Mouse (Mus musculus): Measurements from ENCODE around the gene Safb2. TPM values are rescaled to one million over a fixed set of nuclear protein-coding genes. Genes with fewer than 3 reads are reported as not detected.

Gene Safb2
- polyA plus RNA-seq, 1 experiment, result 99.5 TPM

GRCm38 (mm10) chr17:56592553-56592952 is 8.2 kb upstream of the Safb2 start:
- H3K4me1 ChIP-seq (ENCODE audit: control insufficient read depth, insufficient read depth, low read length), result peaks cover 5% of the 10 kb centered on the region; the same call in 1 of the 2 replicates
- H3K4me3 ChIP-seq (replicated peaks; ENCODE audit: extremely low read depth, low read depth, low read length), result no peak overlapping the region
- TF ChIP-seq CTCF (IDR thresholded peaks at IDR 0.05; ENCODE audit: insufficient read depth, low read length), result no peak
- no peak for TF ChIP-seq POLR2A (IDR thresholded peaks at IDR 0.05; ENCODE audit: borderline replicate concordance, extremely low read depth, low read depth, low read length)
- DNase-seq, result no peak

GRCm38 (mm10) chr17:56588921-56589320 is 4.5 kb upstream of the Safb2 start:
- H3K4me3 ChIP-seq (replicated peaks; ENCODE audit: extremely low read depth, low read depth, low read length), result no peak overlapping the region
- peaks cover 16% of the 10 kb centered on the region for H3K4me1 ChIP-seq (ENCODE audit: control insufficient read depth, insufficient read depth, low read length)
- 93% methylated on average over 4 of the region's 4 CpGs for WGBS
- no peak for DNase-seq
- no peak for TF ChIP-seq CTCF (IDR thresholded peaks at IDR 0.05; ENCODE audit: insufficient read depth, low read length)
- no peak for TF ChIP-seq POLR2A (IDR thresholded peaks at IDR 0.05; ENCODE audit: borderline replicate concordance, extremely low read depth, low read depth, low read length)

GRCm38 (mm10) chr17:56587773-56588172 is 3.4 kb upstream of the Safb2 start:
- TF ChIP-seq CTCF (IDR thresholded peaks at IDR 0.05; ENCODE audit: insufficient read depth, low read length), result no peak
- WGBS, result 57% methylated on average over 1 of the region's 1 CpGs
- no peak for DNase-seq
- H3K4me3 ChIP-seq (replicated peaks; ENCODE audit: extremely low read depth, low read depth, low read length), result no peak overlapping the region
- peaks cover 18% of the 10 kb centered on the region for H3K4me1 ChIP-seq (ENCODE audit: control insufficient read depth, insufficient read depth, low read length)

DNA sequence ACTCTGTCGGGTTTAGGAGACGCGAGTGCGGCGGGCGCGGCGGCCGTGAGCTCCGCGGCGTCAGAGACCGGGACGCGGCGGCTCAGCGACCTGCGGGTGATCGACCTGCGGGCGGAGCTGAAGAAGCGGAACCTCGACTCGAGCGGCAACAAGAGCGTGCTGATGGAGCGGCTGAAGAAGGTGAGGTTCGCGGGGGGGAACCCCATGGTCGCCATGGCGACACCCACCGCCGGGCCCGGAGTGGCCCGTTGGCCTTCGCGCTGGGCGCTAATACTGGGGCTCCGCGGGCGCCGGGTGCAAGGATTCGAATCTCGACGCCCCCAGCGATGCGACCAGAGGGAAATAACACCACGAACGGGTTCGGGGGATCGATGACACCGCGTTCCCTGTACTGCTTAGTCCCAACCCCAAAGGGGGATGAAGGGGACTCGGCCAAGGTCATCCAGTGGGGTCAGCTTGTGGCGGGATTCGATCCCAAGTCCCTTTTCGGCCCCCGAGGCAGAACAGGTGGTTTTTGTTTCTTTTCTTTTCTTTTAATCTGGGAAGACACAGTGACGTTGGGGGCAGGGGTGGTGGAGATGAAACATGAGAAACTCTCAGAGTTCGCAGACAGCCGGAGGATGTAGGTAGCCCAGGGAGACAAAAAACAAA is 911 bp upstream of the Safb2 start:
- Histone ChIP-seq H3K4me1 (ENCODE audit: control insufficient read depth, insufficient read depth, low read length) (peaks cover 25% of the 10 kb centered on the region), H3K4me3 (replicated peaks; ENCODE audit: extremely low read depth, low read depth, low read length) (peak overlapping the region; percentile 96)
- TF ChIP-seq POLR2A (IDR thresholded peaks at IDR 0.05; ENCODE audit: borderline replicate concordance, extremely low read depth, low read depth, low read length) (no peak), CTCF (IDR thresholded peaks at IDR 0.05; ENCODE audit: insufficient read depth, low read length) (no peak)
- under 1% methylated on average over 61 of the region's 61 CpGs for WGBS
- no peak for DNase-seq

GRCm38 (mm10) chr17:56583611-56584256 is 651 bp downstream of the Safb2 start:
- Histone ChIP-seq H3K4me3 (replicated peaks; ENCODE audit: extremely low read depth, low read depth, low read length) (peak overlapping the region; percentile 77), H3K4me1 (ENCODE audit: control insufficient read depth, insufficient read depth, low read length) (peaks cover 27% of the 10 kb centered on the region)
- TF ChIP-seq POLR2A (IDR thresholded peaks at IDR 0.05; ENCODE audit: borderline replicate concordance, extremely low read depth, low read depth, low read length) (no peak), CTCF (IDR thresholded peaks at IDR 0.05; ENCODE audit: insufficient read depth, low read length) (no peak)
- under 1% methylated on average over 33 of the region's 33 CpGs for whole genome bisulfite sequencing
- peak; percentile 40 for DNase-seq

DNA sequence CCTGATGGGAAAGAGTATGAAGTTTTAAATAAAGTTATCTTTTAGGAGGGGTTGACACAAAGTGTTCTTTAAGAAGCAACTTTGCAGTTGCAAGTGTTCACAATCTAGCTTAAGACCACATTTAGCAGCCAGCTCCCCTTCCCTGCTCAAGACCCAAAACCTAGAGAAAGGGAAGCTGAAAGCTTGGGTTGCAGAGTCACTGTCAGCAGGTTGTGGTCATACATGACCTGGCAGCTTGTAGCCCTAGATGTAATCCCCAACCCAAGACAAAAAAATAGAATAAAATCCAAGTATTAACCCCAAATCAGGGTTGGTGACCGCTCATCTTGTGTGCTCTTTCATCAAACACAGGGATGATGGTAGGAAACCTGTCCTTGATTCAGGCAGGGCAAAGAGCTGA is 1.3 kb downstream of the Safb2 start:
- H3K4me3 ChIP-seq (replicated peaks; ENCODE audit: extremely low read depth, low read depth, low read length), result peak overlapping the region; percentile 18
- H3K4me1 ChIP-seq (ENCODE audit: control insufficient read depth, insufficient read depth, low read length), result peaks cover 25% of the 10 kb centered on the region
- no peak for TF ChIP-seq POLR2A (IDR thresholded peaks at IDR 0.05; ENCODE audit: borderline replicate concordance, extremely low read depth, low read depth, low read length)
- no peak for TF ChIP-seq CTCF (IDR thresholded peaks at IDR 0.05; ENCODE audit: insufficient read depth, low read length)
- no peak for DNase-seq
- WGBS, result 62% methylated on average over 1 of the region's 1 CpGs

DNA sequence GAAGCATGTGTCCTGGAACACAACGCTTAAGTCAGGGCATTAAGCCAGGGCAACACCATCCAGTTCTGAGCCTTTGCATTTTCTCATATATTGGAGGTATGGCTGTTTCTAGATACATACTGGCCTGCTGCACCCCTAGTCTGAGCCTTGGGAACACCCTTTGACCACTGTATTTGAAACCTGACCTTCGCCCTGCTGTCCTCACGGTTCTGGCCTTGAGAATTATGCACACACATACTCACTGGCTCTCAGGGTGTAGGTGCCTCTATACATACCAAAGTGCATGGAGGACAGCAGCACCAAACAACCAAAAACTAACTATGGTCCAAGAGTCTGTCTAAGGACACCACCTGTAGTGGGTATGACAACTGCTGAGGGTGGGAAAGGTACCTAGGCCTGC is 11.4 kb downstream of the Safb2 start:
- TF ChIP-seq POLR2A (IDR thresholded peaks at IDR 0.05; ENCODE audit: borderline replicate concordance, extremely low read depth, low read depth, low read length) (no peak), CTCF (IDR thresholded peaks at IDR 0.05; ENCODE audit: insufficient read depth, low read length) (no peak)
- no peak for DNase-seq
- Histone ChIP-seq H3K4me3 (replicated peaks; ENCODE audit: extremely low read depth, low read depth, low read length) (no peak overlapping the region), H3K4me1 (ENCODE audit: control insufficient read depth, insufficient read depth, low read length) (no peaks in the 10 kb centered on the region)
- WGBS, result 89% methylated on average over 3 of the region's 3 CpGs

GRCm38 (mm10) chr17:56572154-56572553 is 12.2 kb downstream of the Safb2 start:
- TF ChIP-seq CTCF (IDR thresholded peaks at IDR 0.05; ENCODE audit: insufficient read depth, low read length), result no peak
- no peak for TF ChIP-seq POLR2A (IDR thresholded peaks at IDR 0.05; ENCODE audit: borderline replicate concordance, extremely low read depth, low read depth, low read length)
- Histone ChIP-seq H3K4me3 (replicated peaks; ENCODE audit: extremely low read depth, low read depth, low read length) (no peak overlapping the region), H3K4me1 (ENCODE audit: control insufficient read depth, insufficient read depth, low read length) (no peaks in the 10 kb centered on the region)
- WGBS, result 45% methylated on average over 1 of the region's 1 CpGs
- no peak for DNase-seq

DNA sequence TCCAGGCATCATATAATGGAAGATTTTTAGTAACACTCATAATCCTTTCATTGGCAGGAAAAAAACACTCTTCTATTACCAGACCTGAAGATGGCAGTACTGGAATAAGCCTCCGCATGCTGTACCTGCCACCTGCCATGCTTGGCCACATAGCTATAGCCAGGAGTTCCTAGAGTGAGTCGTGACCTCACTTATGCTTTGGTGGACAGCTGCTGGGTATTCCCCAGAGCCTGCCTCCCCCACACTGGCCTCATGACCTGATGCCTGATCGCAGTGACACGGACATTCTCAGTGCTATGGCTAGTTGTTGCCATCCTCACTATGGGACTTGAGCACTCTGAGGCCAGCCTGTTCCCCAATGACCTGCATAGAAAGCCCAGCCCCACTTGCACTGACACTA is 14.1 kb downstream of the Safb2 start:
- no peak for DNase-seq
- Histone ChIP-seq H3K4me1 (ENCODE audit: control insufficient read depth, insufficient read depth, low read length) (no peaks in the 10 kb centered on the region), H3K4me3 (replicated peaks; ENCODE audit: extremely low read depth, low read depth, low read length) (no peak overlapping the region)
- TF ChIP-seq CTCF (IDR thresholded peaks at IDR 0.05; ENCODE audit: insufficient read depth, low read length), result no peak
- no peak for TF ChIP-seq POLR2A (IDR thresholded peaks at IDR 0.05; ENCODE audit: borderline replicate concordance, extremely low read depth, low read depth, low read length)
- 88% methylated on average over 4 of the region's 4 CpGs for WGBS

GRCm38 (mm10) chr17:56567370-56567769 is 17.0 kb downstream of the Safb2 start:
- 91% methylated on average over 4 of the region's 4 CpGs for WGBS
- DNase-seq, result no peak
- Histone ChIP-seq H3K4me1 (ENCODE audit: control insufficient read depth, insufficient read depth, low read length) (no peaks in the 10 kb centered on the region), H3K4me3 (replicated peaks; ENCODE audit: extremely low read depth, low read depth, low read length) (no peak overlapping the region)
- no peak for TF ChIP-seq CTCF (IDR thresholded peaks at IDR 0.05; ENCODE audit: insufficient read depth, low read length)
